Comparison of ENCODE assay signal across 8 mouse cellular contexts in genomic region chr5:137553411-137553837, GRCm38 (mm10). TPM values are rescaled to one million over a fixed set of nuclear protein-coding genes. Genes with fewer than 3 reads are reported as not detected.
DNase-seq lines count a peak whose midpoint lies in the region; ATAC-seq and TF ChIP-seq lines count a peak whose summit lies in the region.

Actl6b (plus strand) TSS chr5:137553517.

- H3K9me3 ChIP-seq in hindbrain, embryonic 16.5 days (ENCODE audit: control insufficient read depth, low read length): no peaks in the 10 kb centered on the region

- TF ChIP-seq CTCF in left cerebral cortex, adult 2 months (IDR thresholded peaks at IDR 0.05): no peak

- no peaks in the 10 kb centered on the region for H3K27me3 ChIP-seq in hindbrain, embryonic 16.5 days (replicated peaks; ENCODE audit: control insufficient read depth, insufficient read depth, low read length)

- H3K4me1 ChIP-seq in hindbrain, embryonic 16.5 days (ENCODE audit: control insufficient read depth, insufficient read depth, low read depth, low read length): peaks cover 12% of the 10 kb centered on the region

- peak within 1 kb of the TSS; percentile 87 for H3K9ac ChIP-seq in hindbrain, embryonic 16.5 days (ENCODE audit: low read depth, low read length)

- intact Hi-C loops in left cerebral cortex, adult 2 months (cut with DNase I): loop anchor here (1.0 kb wide), 1 partner anchor 20 kb away; the partner anchor contains the start of genes Epo and Gnb2

- H3K4me3 ChIP-seq in hindbrain, embryonic 16.5 days (ENCODE audit: low read length): peak within 1 kb of the TSS; percentile 73
- peak within 1 kb of the TSS; percentile 80 for H3K4me3 ChIP-seq in left cerebral cortex, adult 2 months

- peak; percentile 74 to 87 for DNase-seq in adrenal gland, adult (ENCODE audit: inconsistent age in 2 of 2, low spot score in 1 of 2)
- DNase-seq in cerebellum, adult 9-10 months: peak; percentile 95
- peak; percentile 91 to 93 for DNase-seq in left cerebral cortex, adult 2 months (ENCODE audit: extremely low spot score in 1 of 2, low spot score in 2 of 2)
- DNase-seq in lung, postnatal 36 days: peak; percentile 57
- peak; percentile 76 for DNase-seq in retina, postnatal 7 days (ENCODE audit: low read depth, low spot score)

- peak within 1 kb of the TSS; percentile 77 for H3K4me2 ChIP-seq in hindbrain, embryonic 16.5 days (ENCODE audit: low read length)

- H3K27ac ChIP-seq in hindbrain, embryonic 16.5 days (ENCODE audit: low read depth, low read length): peak within 1 kb of the TSS; percentile 77
- H3K27ac ChIP-seq in left cerebral cortex, adult 2 months: peak within 1 kb of the TSS; percentile 86

- WGBS in hindbrain, embryonic 16.5 days: 3% methylated on average over 20 of the region's 37 CpGs

- H3K36me3 ChIP-seq in hindbrain, embryonic 16.5 days (ENCODE audit: control insufficient read depth, insufficient read depth, low read length): no peaks in the 10 kb centered on the region

- peak; percentile 98 for ATAC-seq in frontal cortex, adult (ENCODE audit: low TSS enrichment)
- peak; percentile 97 for ATAC-seq in hindbrain, embryonic 16.5 days
- ATAC-seq in inflammation-experienced regulatory T-cells, adult 6 months: no peak

RNA-seq across cellular contexts. Expression of gene Actl6b, which starts in this region (rescaled TPM):
- polyA plus RNA-seq in hindbrain, embryonic 16.5 days (2015; fragmentation: Nextera tagmentation; extraction: Ambion mirVana): 268 and 271 TPM in 2 replicates
- 100 to 1,000 TPM; 103 to 111 TPM for total RNA-seq in left cerebral cortex, adult 2 months (2021)
- polyA plus RNA-seq in inflammation-experienced regulatory T-cells, adult 6 months (2017; shearing (Covaris generic)): not detected

Comparison
In these comparisons a context has a peak if more than half of its experiments do, and no peak if none do; other contexts are left out.
1. RNA of gene Actl6b (polyA plus RNA-seq): 268 to 271 TPM in hindbrain, embryonic 16.5 days; not detected in inflammation-experienced regulatory T-cells, adult 6 months; every median in the first group is over 100 times any median in the second.
2. Peak in every context shown above with its lines, with median percentiles within 50 percentile points of each other: DNase-seq.